Mouse (Mus musculus) NIH3T3 (cell line): ENCODE measurements around the gene Cst13.

ENCODE experiments used
- DNase-seq: peaks from one replicate; pipeline ENCODE4 v3.0.0-alpha.2; 2012; ENCODE audit warnings: low read depth

Cst13 gene

GRCm38 (mm10) chr2:148874617-148875334 lies 54.9 kb downstream of the Cst13 start:
- peak; percentile 65 for DNase-seq

GRCm38 (mm10) chr2:148875335-148875811 lies 55.5 kb downstream of the Cst13 start, which contains the start of gene Cst3:
Gene Cst3, minus strand, starts transcription at chr2:148875692.
- peak; percentile 96 for DNase-seq

GRCm38 (mm10) chr2:148877016-148877770 lies 57.3 kb downstream of the Cst13 start:
- DNase-seq: peak; percentile 78

GRCm38 (mm10) chr2:148878641-148879130 lies 58.8 kb downstream of the Cst13 start:
- DNase-seq: no peak

DNA sequence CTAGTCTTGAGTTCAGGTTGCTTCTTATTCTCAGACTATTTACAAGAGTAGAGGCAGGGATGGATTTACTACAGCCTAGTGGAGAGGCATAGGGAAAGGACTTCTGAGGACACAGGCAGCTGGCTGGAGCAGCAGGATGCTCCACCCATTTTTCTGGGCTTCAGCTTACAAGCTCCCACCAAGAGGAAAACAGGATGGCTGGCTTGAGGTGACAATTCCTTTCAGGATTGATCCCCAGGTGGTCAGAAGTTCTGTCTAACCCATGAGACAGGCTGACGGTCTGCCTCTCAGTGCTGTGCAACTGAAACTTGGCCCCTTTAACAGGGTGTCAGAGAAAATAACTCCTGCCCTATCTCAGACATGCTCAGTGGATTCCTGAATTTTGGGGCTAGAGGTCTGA lies 59.3 kb downstream of the Cst13 start:
- no peak for DNase-seq
